Mouse (Mus musculus): ENCODE results near the gene Hmces.
"Not testable (repeated sequence)": the region's sequence is repeated elsewhere in the genome, so short reads cannot be mapped to it uniquely, and the experiment has no call there.

Gene Hmces

DNA sequence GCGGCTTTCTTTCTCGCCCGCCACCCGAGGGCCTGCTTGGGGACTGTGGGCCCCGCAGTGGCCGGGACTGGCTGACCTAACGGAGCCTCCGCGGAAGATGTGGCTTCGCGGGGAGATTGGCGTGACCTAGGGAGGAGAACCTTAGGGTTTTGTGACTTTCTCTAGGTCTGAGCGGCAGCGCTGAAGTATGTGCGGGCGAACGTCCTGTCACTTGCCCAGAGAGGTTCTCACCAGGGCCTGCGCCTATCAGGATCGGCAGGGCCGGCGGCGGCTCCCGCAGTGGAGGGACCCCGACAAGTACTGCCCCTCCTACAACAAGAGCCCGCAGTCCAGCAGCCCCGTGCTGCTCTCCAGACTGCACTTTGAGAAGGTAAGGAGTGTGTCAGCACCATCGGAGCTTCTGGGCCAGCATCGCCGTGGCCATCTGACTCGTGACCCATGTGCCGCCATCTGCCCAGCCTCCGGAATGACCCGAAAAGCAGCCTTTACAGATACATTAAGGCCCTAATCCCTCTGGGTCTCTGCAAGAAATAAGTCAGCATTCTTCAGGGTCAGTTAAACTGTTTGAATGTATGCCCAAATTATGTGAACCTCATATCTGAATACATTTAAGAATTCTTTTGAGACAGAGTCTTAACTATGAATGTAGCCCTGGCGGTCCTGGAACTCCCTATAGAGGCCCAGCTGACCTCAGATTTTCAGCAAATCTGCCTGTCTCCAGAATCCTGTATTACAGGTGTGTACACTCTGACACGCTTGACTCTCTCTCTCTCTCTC, 779 bp downstream of the Hmces start:
- in situ Hi-C loops (cut with MboI, MseI), result no loop called here

DNA sequence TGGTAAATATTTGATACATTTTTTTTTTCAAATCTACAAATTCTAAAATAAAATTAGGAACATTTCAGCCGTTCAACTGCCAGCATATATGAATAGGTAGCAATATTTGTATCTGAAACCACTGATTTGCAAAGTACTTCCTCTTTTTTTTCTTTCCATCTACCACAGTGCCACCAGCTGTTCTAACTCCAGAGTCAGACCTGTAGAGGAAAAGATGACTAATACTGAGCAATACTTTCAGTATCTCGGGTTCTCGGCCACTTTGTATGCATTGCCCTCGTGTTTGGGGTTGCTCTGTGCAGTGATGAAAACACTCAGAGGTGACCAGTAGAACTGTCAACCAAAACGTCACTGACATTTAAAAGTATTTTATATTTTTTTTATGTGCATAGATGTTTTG, 2.2 kb downstream of the Hmces start:
- in situ Hi-C loops (cut with MboI, MseI), result no loop called here

- in situ Hi-C loops (cut with MboI, MseI), result loop anchor here (10.0 kb wide), 1 partner anchor 1816 kb away; no protein-coding TSS in a partner anchor
These were observed 7.5 kb downstream of the Hmces start for GRCm38 (mm10) chr6:87921201-87921600.

- in situ Hi-C loops (cut with MboI, MseI), result loop anchor here (10.0 kb wide), 1 partner anchor 1819 kb away; no protein-coding TSS in a partner anchor
These were observed 9.9 kb downstream of the Hmces start for GRCm38 (mm10) chr6:87923624-87924023.

- in situ Hi-C loops (cut with MboI, MseI), result no loop called here
These were observed 21.3 kb downstream of the Hmces start for GRCm38 (mm10) chr6:87935037-87935436.

DNA sequence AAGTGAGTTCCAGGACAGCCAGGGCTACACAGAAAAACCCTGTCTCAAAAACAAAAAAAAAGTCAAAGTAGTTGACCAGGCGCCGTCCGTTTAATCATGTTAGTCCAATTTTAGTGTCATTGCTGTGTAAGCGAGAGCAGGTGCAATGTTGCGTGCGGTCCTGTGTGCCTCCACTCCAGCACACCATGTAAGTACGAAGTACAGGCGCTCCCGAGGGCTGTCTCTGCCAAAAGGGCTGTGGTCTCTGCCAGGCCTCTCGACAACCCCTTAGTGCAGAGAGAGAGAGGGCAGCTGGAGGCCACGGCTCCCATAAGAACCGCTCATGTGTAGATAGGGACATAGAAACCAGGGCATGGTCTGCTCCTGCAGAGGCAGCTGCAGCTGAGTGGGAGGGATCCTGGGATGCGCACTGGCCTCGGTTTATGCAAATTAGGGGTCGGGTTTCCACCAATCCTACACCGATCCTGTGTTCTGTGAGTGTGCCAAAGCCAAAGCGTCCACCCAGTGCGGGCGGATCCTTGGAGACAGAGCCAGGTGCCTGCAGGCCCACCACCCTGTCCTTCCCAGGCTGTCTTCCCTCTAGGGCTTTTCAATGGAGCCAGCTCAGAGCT, 23.5 kb downstream of the Hmces start:
- in situ Hi-C loops (cut with MboI, MseI), result no loop called here

DNA sequence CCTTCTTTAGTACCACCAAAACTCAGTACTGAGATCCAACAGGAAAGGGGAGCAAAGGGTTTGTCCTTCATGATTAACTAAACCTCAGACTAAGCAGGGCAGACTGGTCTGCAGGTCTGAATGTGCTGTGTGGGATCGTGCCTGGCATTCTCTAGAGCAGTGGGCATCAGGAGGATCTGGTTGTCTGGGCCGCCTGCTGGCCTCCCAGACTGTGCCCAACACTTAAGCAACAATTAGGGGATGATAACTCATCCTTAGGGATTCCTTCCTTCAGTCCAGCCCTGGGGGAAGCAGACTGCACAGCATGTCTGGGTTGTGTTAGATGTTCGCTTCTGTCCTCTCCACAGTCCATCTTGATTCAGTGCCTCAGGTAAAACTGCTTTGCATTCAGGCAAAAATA, 25.2 kb downstream of the Hmces start:
- in situ Hi-C loops (cut with MboI, MseI), result no loop called here

GRCm38 (mm10) chr6:87942179-87942578, 28.4 kb downstream of the Hmces start:
- in situ Hi-C loops (cut with MboI, MseI), result no loop called here

- in situ Hi-C loops (cut with MboI, MseI), result not testable (repeated sequence)
These were observed 48.7 kb downstream of the Hmces start for GRCm38 (mm10) chr6:87962457-87962856.

GRCm38 (mm10) chr6:87970041-87970440, 56.3 kb downstream of the Hmces start:
- in situ Hi-C loops (cut with MboI, MseI), result no loop called here

GRCm38 (mm10) chr6:87979728-87980127, 66.0 kb downstream of the Hmces start:
- in situ Hi-C loops (cut with MboI, MseI), result no loop called here

GRCm38 (mm10) chr6:87980374-87981029, 66.8 kb downstream of the Hmces start:
- in situ Hi-C loops (cut with MboI, MseI), result no loop called here

GRCm38 (mm10) chr6:87981030-87981485, 67.3 kb downstream of the Hmces start:
- in situ Hi-C loops (cut with MboI, MseI), result no loop called here

GRCm38 (mm10) chr6:87981547-87982256, 68.0 kb downstream of the Hmces start, which contains the start of gene H1fx:
TSS of gene H1fx (minus strand) at chr6:87981637.
- in situ Hi-C loops (cut with MboI, MseI), result no loop called here

- in situ Hi-C loops (cut with MboI, MseI), result no loop called here
These were observed 68.8 kb downstream of the Hmces start for GRCm38 (mm10) chr6:87982506-87982905.
